Mouse (Mus musculus): ENCODE results near the gene Cox19. TPM values are rescaled to one million over a fixed set of nuclear protein-coding genes. Genes with fewer than 3 reads are reported as not detected.

The Cox19 gene
- total and polyA plus RNA-seq, 3 experiments, result 53.0 to 73.2 TPM; not detected in 1

GRCm38 (mm10) chr5:139320424-139320823, 30.8 kb downstream of the Cox19 start:
- peaks cover 14% of the 10 kb centered on the region for H3K79me2 ChIP-seq (ENCODE audit: control insufficient read depth, insufficient read depth, low read length, poor library complexity)
- TF ChIP-seq MYB (IDR thresholded peaks at IDR 0.05; ENCODE audit: low read depth, low read length) (no peak), CHD1 (IDR thresholded peaks at IDR 0.05; ENCODE audit: low read depth, low read length) (no peak), MAX (IDR thresholded peaks at IDR 0.05; ENCODE audit: low read length) (no peak)
- H3K9me3 ChIP-seq (replicated peaks; ENCODE audit: insufficient read depth, low read length), result no peaks in the 10 kb centered on the region
- no peaks in the 10 kb centered on the region for H3K27me3 ChIP-seq (ENCODE audit: control insufficient read depth in 1 of 2, insufficient read depth in 2 of 2, low read length in 2 of 2)
- peaks cover 0 to 11% of the 10 kb centered on the region in 2 experiments; a peak in 3 of 4 replicates for H3K4me1 ChIP-seq (ENCODE audit: control insufficient read depth in 1 of 2, insufficient read depth in 2 of 2, low read length in 2 of 2)
- H3K36me3 ChIP-seq (ENCODE audit: control insufficient read depth in 1 of 2, insufficient read depth in 2 of 2, low read length in 2 of 2), result no peaks in the 10 kb centered on the region; a peak in 1 of 4 replicates
- no peak for DNase-seq (ENCODE audit: low read depth, low spot score)
- H3K4me3 ChIP-seq (ENCODE audit: control insufficient read depth in 1 of 2, insufficient read depth in 1 of 2, low read depth in 2 of 2, low read length in 2 of 2), result no peak overlapping the region
- no peak overlapping the region for H3K9ac ChIP-seq (ENCODE audit: control insufficient read depth, low read depth, low read length, poor library complexity, severe bottlenecking)
- no peak overlapping the region for H3K27ac ChIP-seq (ENCODE audit: control insufficient read depth, low read depth, low read length)

- Histone ChIP-seq H3K9me3 (replicated peaks; ENCODE audit: insufficient read depth, low read length) (no peaks in the 10 kb centered on the region), H3K4me3 (ENCODE audit: control insufficient read depth in 1 of 2, insufficient read depth in 1 of 2, low read depth in 2 of 2, low read length in 2 of 2) (no peak overlapping the region), H3K9ac (ENCODE audit: control insufficient read depth, low read depth, low read length, poor library complexity, severe bottlenecking) (no peak overlapping the region), H3K27me3 (ENCODE audit: control insufficient read depth in 1 of 2, insufficient read depth in 2 of 2, low read length in 2 of 2) (no peaks in the 10 kb centered on the region), H3K79me2 (ENCODE audit: control insufficient read depth, insufficient read depth, low read length, poor library complexity) (peaks cover 2% of the 10 kb centered on the region; the same call in 1 of the 2 replicates), H3K27ac (ENCODE audit: control insufficient read depth, low read depth, low read length) (no peak overlapping the region), H3K36me3 (ENCODE audit: control insufficient read depth in 1 of 2, insufficient read depth in 2 of 2, low read length in 2 of 2) (no peaks in the 10 kb centered on the region), H3K4me1 (ENCODE audit: control insufficient read depth in 1 of 2, insufficient read depth in 2 of 2, low read length in 2 of 2) (no peaks in the 10 kb centered on the region)
- TF ChIP-seq RCOR1 (IDR thresholded peaks at IDR 0.05; ENCODE audit: low read depth, low read length) (no peak), USF2 (IDR thresholded peaks at IDR 0.05; ENCODE audit: borderline replicate concordance in 1 of 2, insufficient read depth in 1 of 2, low read depth in 1 of 2, low read length in 2 of 2) (no peak), E2F4 (IDR thresholded peaks at IDR 0.05; ENCODE audit: borderline replicate concordance, low read depth, low read length) (no peak), BHLHE40 (IDR thresholded peaks at IDR 0.05; ENCODE audit: borderline replicate concordance, low read depth, low read length) (no peak), GATA1 (IDR thresholded peaks at IDR 0.05; ENCODE audit: low read depth, low read length) (no peak), ZKSCAN1 (IDR thresholded peaks at IDR 0.05; ENCODE audit: low read depth, low read length) (no peak), NRF1 (IDR thresholded peaks at IDR 0.05; ENCODE audit: insufficient read depth, low read depth, low read length, poor library complexity, severe bottlenecking) (no peak), SMC3 (IDR thresholded peaks at IDR 0.05; ENCODE audit: low read depth, low read length) (no peak), NELFE (IDR thresholded peaks at IDR 0.05; ENCODE audit: low read depth, low read length) (no peak), ZMIZ1 (IDR thresholded peaks at IDR 0.05; ENCODE audit: low read depth, low read length) (no peak), ETS1 (IDR thresholded peaks at IDR 0.05; ENCODE audit: low read depth, low read length) (no peak), UBTF (IDR thresholded peaks at IDR 0.05; ENCODE audit: borderline replicate concordance, insufficient read depth, low read depth, low read length) (no peak), CHD2 (IDR thresholded peaks at IDR 0.05; ENCODE audit: low read length) (no peak), JUND (IDR thresholded peaks at IDR 0.05; ENCODE audit: low read depth, low read length) (no peak), USF1 (IDR thresholded peaks at IDR 0.05; ENCODE audit: low read depth, low read length) (no peak), TCF12 (IDR thresholded peaks at IDR 0.05; ENCODE audit: low read depth, low read length) (no peak), KAT2A (conservative IDR thresholded peaks at IDR 0.05; ENCODE audit: low read depth, low read length) (no peak), POLR2AphosphoS5 (IDR thresholded peaks at IDR 0.05; ENCODE audit: borderline replicate concordance, low read depth, low read length) (no peak), SIN3A (IDR thresholded peaks at IDR 0.05; ENCODE audit: low read length) (no peak)
- no peak for DNase-seq (ENCODE audit: low read depth, low spot score)
Observed at GRCm38 (mm10) chr5:139317751-139318504, 33.3 kb downstream of the Cox19 start.
